Mouse (Mus musculus) C2C12 (cell line): ENCODE results near the gene Spata13.

Source experiments
- CEBPB ChIP-seq: IDR thresholded peaks from one replicate; pipeline ENCODE4 v1.6.1; 2011; ENCODE audit warnings: low read depth, mild to moderate bottlenecking, control low read depth, moderate library complexity
- CTCF ChIP-seq: IDR thresholded peaks from one replicate; pipeline ENCODE4 v1.5.1; 2011; ENCODE audit not compliant: control insufficient read depth, insufficient read depth, insufficient read length
- FOSL1 ChIP-seq: IDR thresholded peaks from one replicate; pipeline ENCODE4 v1.8.0; 2011; ENCODE audit warnings: mild to moderate bottlenecking, low read length; ENCODE audit not compliant: poor library complexity, insufficient read depth, severe bottlenecking
- MAX ChIP-seq: IDR thresholded peaks from one replicate; pipeline ENCODE4 v1.6.1; 2011; ENCODE audit warnings: mild to moderate bottlenecking, control low read depth
- MYOD1 ChIP-seq: IDR thresholded peaks from one replicate; pipeline ENCODE4 v1.6.1; 2011; ENCODE audit warnings: low read depth; ENCODE audit not compliant: control insufficient read depth, insufficient read length
- MYOG ChIP-seq: IDR thresholded peaks from one replicate; pipeline ENCODE4 v1.6.1; 2011; ENCODE audit not compliant: control insufficient read depth, insufficient read length; ENCODE audit errors: extremely low read depth
- USF1 ChIP-seq: IDR thresholded peaks from one replicate; pipeline ENCODE4 v1.6.1; 2011; ENCODE audit warnings: low read depth, mild to moderate bottlenecking, control low read depth, moderate library complexity

DNA sequence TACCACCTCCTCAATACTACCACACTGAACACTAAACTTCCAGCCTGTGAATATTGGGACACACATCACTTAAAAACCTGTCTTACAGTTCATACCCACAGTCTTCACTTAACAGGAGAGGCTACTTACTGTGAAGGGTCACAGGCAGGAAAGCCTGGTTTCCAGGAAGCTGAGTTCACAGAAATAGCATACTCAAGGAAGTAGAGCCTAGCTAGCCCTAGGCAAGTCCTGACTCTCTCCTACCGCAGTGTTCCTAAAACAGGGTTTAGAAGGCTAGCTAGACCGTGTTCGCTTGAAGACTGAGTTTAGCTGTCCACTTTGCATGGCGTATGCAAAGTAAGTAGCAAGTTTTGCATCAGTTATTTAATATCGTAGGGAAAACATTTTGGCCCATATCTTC is 41.5 kb upstream of the Spata13 start:
- no peak for TF ChIP-seq CTCF
- no peak for TF ChIP-seq USF1
- no peak for TF ChIP-seq MYOD1
- no peak for TF ChIP-seq MYOG
- no peak for TF ChIP-seq MAX
- TF ChIP-seq CEBPB = no peak
- no peak for TF ChIP-seq FOSL1
